Mouse (Mus musculus) heart, postnatal 0 days (tissue): ENCODE data around the gene Uhrf1. TPM values are rescaled to one million over a fixed set of nuclear protein-coding genes. Genes with fewer than 3 reads are reported as not detected.
"Not testable (repeated sequence)": the region's sequence is repeated elsewhere in the genome, so short reads cannot be mapped to it uniquely, and the experiment has no call there.

Source experiments
- ATAC-seq: fragments of 200-750 bp; cut with Nextera tagmentation; 2 replicates; pipeline ENCODE4 v1.8.0; 2017; ENCODE audit warnings: low read depth, moderate number of reproducible peaks, moderate library complexity; ENCODE audit not compliant: insufficient read depth
- DNase-seq: peaks from one replicate; pipeline ENCODE4 v3.0.0-alpha.2; 2016; ENCODE audit warnings: low spot score
- H3K27ac ChIP-seq: fragments of 300-500 bp; sonication (generic); 2 replicates; pipeline ENCODE4 v1.5.1; 2014; ENCODE audit warnings: low read depth, mild to moderate bottlenecking
- H3K27me3 ChIP-seq: fragments of 300-500 bp; sonication (generic); 2 replicates; pipeline ENCODE4 v1.6.1; 2014; ENCODE audit warnings: low read length, mixed read lengths; ENCODE audit not compliant: control insufficient read depth, insufficient read depth
- H3K36me3 ChIP-seq: fragments of 300-500 bp; sonication (generic); replicated peaks from 2 replicates; pipeline ENCODE4 v1.6.1; 2014; ENCODE audit warnings: low read length, mixed read lengths; ENCODE audit not compliant: control insufficient read depth, insufficient read depth
- H3K4me1 ChIP-seq: fragments of 300-500 bp; sonication (generic); 2 replicates; pipeline ENCODE4 v1.6.1; 2014; ENCODE audit warnings: antibody characterized with exemption; ENCODE audit not compliant: control insufficient read depth, insufficient read depth
- H3K4me2 ChIP-seq: fragments of 300-500 bp; sonication (generic); 2 replicates; pipeline ENCODE4 v1.6.1; 2014; ENCODE audit warnings: low read depth, mild to moderate bottlenecking, low read length, moderate library complexity
- H3K4me3 ChIP-seq: fragments of 300-500 bp; sonication (generic); 2 replicates; pipeline ENCODE4 v1.5.1; 2014; ENCODE audit warnings: low read depth, low read length
- H3K9ac ChIP-seq: fragments of 300-500 bp; sonication (generic); replicated peaks from 2 replicates; pipeline ENCODE4 v1.6.1; 2014; ENCODE audit warnings: low read depth, low read length, mixed read lengths
- H3K9me3 ChIP-seq: fragments of 300-500 bp; sonication (generic); replicated peaks from 2 replicates; pipeline ENCODE4 v1.6.1; 2016; ENCODE audit warnings: low read length; ENCODE audit not compliant: control insufficient read depth
- CTCF ChIP-seq: IDR thresholded peaks from 2 replicates; pipeline ENCODE4 v1.5.1; 2016; ENCODE audit warnings: antibody characterized with exemption, control low read depth, low read depth
- EP300 ChIP-seq: IDR thresholded peaks from 2 replicates; pipeline ENCODE4 v1.6.1; 2016; ENCODE audit warnings: antibody characterized with exemption, low read depth
- WGBS: fragments of 180-500 bp; shearing (Covaris S2); extraction: QIAGEN DNeasy Blood & Tissue Kit; methylation state at CpG from one replicate; pipeline ENCODE4 v1.1.7; 2014; 5-methylcytosine and 5-hydroxymethylcytosine counted together
- polyA plus RNA-seq: library from polyadenylated mRNA; unstranded; fragments of >200 nt; fragmentation: Nextera tagmentation; extraction: Ambion mirVana; gene quantifications from 2 replicates; pipeline ENCODE4 v1.2.1, GENCODE M21; 2015
- total RNA-seq: library from RNA; depleted of rRNA; stranded (reverse); fragments of >200 nt; gene quantifications from 2 replicates; pipeline ENCODE4 v1.2.3, GENCODE M21; 2014; ENCODE audit warnings: low replicate concordance

The Uhrf1 gene
- total and polyA plus RNA-seq, 2 experiments from 2014 or later: 13.2 to 26.8 TPM

- Histone ChIP-seq H3K4me1 (peaks cover 39% of the 10 kb centered on the region), H3K27me3 (no peaks in the 10 kb centered on the region), H3K27ac (peak overlapping the region; percentile 88), H3K4me2 (peak overlapping the region; percentile 89), H3K4me3 (peak overlapping the region; percentile 78), H3K9ac (peak overlapping the region; percentile 71), H3K36me3 (peaks cover 30% of the 10 kb centered on the region), H3K9me3 (no peaks in the 10 kb centered on the region)
- DNase-seq: no peak
- TF ChIP-seq CTCF: no peak
- TF ChIP-seq EP300: no peak
- WGBS: 4% methylated on average over 55 of the region's 58 CpGs
- ATAC-seq: no peak
Observed at GRCm38 (mm10) chr17:56257181-56257894, 45.8 kb upstream of the Uhrf1 start.

GRCm38 (mm10) chr17:56258269-56258668 is 44.9 kb upstream of the Uhrf1 start:
- Histone ChIP-seq H3K4me2 (peak overlapping the region; percentile 89), H3K4me3 (peak overlapping the region; percentile 78), H3K4me1 (peaks cover 49% of the 10 kb centered on the region), H3K36me3 (peaks cover 34% of the 10 kb centered on the region)
- not testable (repeated sequence) for ATAC-seq, H3K27ac ChIP-seq, H3K9ac ChIP-seq, H3K9me3 ChIP-seq, H3K27me3 ChIP-seq, DNase-seq
- WGBS: 92% methylated on average over 19 of the region's 19 CpGs

- not testable (repeated sequence) for H3K9ac ChIP-seq, H3K9me3 ChIP-seq, H3K27me3 ChIP-seq, H3K27ac ChIP-seq, ATAC-seq, DNase-seq
- Histone ChIP-seq H3K4me1 (peaks cover 50% of the 10 kb centered on the region), H3K4me3 (peak overlapping the region; percentile 22), H3K4me2 (peak overlapping the region; percentile 89), H3K36me3 (peaks cover 34% of the 10 kb centered on the region)
- 40% methylated on average over 2 of the region's 2 CpGs for WGBS
Observed at GRCm38 (mm10) chr17:56258812-56259211, 44.3 kb upstream of the Uhrf1 start.

GRCm38 (mm10) chr17:56259301-56260037 is 43.7 kb upstream of the Uhrf1 start:
- Histone ChIP-seq H3K27ac (peak overlapping the region; percentile 94), H3K9ac (peak overlapping the region; percentile 19; the same call in 1 of the 2 replicates), H3K9me3 (no peaks in the 10 kb centered on the region), H3K27me3 (no peaks in the 10 kb centered on the region), H3K4me1 (peaks cover 50% of the 10 kb centered on the region), H3K4me2 (peak overlapping the region; percentile 89), H3K36me3 (peaks cover 34% of the 10 kb centered on the region), H3K4me3 (peak overlapping the region; percentile 22)
- DNase-seq (no peak), ATAC-seq (no peak)
- 80% methylated on average over 10 of the region's 10 CpGs for WGBS
- TF ChIP-seq CTCF (no peak), EP300 (no peak)

GRCm38 (mm10) chr17:56261166-56261565 is 42.0 kb upstream of the Uhrf1 start:
- peaks cover 50% of the 10 kb centered on the region for H3K4me1 ChIP-seq
- no peaks in the 10 kb centered on the region for H3K9me3 ChIP-seq
- peak; percentile 79 for DNase-seq
- no peaks in the 10 kb centered on the region for H3K27me3 ChIP-seq
- peak overlapping the region; percentile 94 for H3K27ac ChIP-seq
- peak overlapping the region; percentile 19; the same call in 1 of the 2 replicates for H3K9ac ChIP-seq
- H3K4me3 ChIP-seq: no peak overlapping the region
- peak; percentile 46 for ATAC-seq
- peaks cover 34% of the 10 kb centered on the region for H3K36me3 ChIP-seq
- peak overlapping the region; percentile 89 for H3K4me2 ChIP-seq
- TF ChIP-seq CTCF: no peak
- TF ChIP-seq EP300: 0 out of 2 replicates have a peak, but pooled peaks have one; percentile 39
- 33% methylated on average over 3 of the region's 3 CpGs for WGBS
